Mouse (Mus musculus): Measurements from ENCODE around the gene Usp12.
A peak's percentile ranks its signal among the peaks of the same experiment; 100 is the strongest.

DNA sequence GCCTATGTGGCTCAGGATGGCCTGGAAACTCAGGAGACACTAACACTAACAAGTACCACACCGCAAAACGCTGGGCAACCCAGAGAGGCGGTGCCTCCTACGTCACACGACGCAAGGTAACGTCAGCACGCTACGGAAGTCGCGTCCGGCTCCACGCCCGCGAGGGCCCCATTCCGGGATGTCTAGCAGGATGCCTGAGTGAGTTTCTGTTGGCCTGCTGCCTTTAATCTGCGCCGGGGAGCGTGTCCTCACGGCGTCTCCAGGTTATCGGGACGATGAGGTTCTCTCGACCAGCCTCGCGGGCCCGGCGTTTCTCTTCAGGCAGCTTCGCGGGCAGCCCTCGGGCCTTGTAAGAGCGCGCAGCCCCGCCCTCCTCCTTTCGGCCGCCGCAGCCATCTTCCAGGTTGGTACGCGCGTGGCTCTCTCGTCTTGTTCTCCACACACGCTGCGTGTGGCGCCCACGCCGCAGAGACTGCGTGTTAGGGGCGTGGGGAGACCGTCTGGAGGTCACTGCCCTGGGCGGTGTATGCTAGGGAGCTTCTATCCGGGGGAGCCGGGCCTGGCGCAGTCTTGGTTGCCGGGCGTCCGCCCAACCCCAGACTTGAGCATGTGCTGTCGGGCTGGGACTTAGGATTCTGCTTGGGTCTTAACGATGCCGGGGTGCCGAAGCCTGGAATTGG lies 38.1 kb upstream of the Usp12 start, which contains the start of gene Rpl21:
- TF ChIP-seq EP300 (IDR thresholded peaks at IDR 0.05; ENCODE audit: insufficient read depth, low read depth, low read length), result peak; percentile 69
- TF ChIP-seq CTCF (IDR thresholded peaks at IDR 0.05), result no peak
- peak; percentile 94 for TF ChIP-seq POLR2A (IDR thresholded peaks at IDR 0.05; ENCODE audit: insufficient read depth, low read depth, low read length)
